Mouse (Mus musculus) CH12.LX (cell line): ENCODE data around the gene Spin1. TPM values are rescaled to one million over a fixed set of nuclear protein-coding genes. Genes with fewer than 3 reads are reported as not detected.
"Not testable (repeated sequence)": the region's sequence is repeated elsewhere in the genome, so short reads cannot be mapped to it uniquely, and the experiment has no call there.

Experiments
- DNase-seq: peaks from one replicate; pipeline ENCODE4 v3.0.0-alpha.2; 2013; ENCODE audit errors: extremely low read depth
- H3K27ac ChIP-seq: 2 replicates; pipeline ENCODE4 v1.5.1; 2012; ENCODE audit warnings: low read depth, mild to moderate bottlenecking, control low read depth, moderate library complexity; ENCODE audit not compliant: insufficient read depth
- H3K27me3 ChIP-seq: replicated peaks from 2 replicates; pipeline ENCODE3; 2012; ENCODE audit warnings: inconsistent platforms
- H3K36me3 ChIP-seq, 2 experiments: replicated peaks in 1 of 2; 2 replicates each; pipeline versions ENCODE3 to v1.6.1; 2012; ENCODE audit warnings: inconsistent platforms in 1 of 2, low read length in 1 of 2, mild to moderate bottlenecking in 1 of 2, mixed read lengths in 1 of 2, moderate library complexity in 1 of 2; ENCODE audit not compliant: control insufficient read depth in 1 of 2, insufficient read depth in 1 of 2
- H3K4me1 ChIP-seq, 2 experiments: 2 replicates each; pipeline ENCODE4 v1.6.1; 2012; ENCODE audit warnings: inconsistent platforms in 1 of 2, moderate library complexity in 1 of 2; ENCODE audit not compliant: insufficient read depth in 2 of 2, control insufficient read depth in 1 of 2
- H3K4me2 ChIP-seq: 2 replicates; pipeline ENCODE4 v1.6.1; 2012; ENCODE audit warnings: low read depth, mild to moderate bottlenecking, control low read depth; ENCODE audit not compliant: poor library complexity, insufficient read depth, severe bottlenecking
- H3K4me3 ChIP-seq, 3 experiments: fragments of 150-350 bp in 1 of 3; sonication (generic) in 1 of 3; replicated peaks in 1 of 3; 2 replicates each; pipeline versions ENCODE3 to v1.5.1; 2011 to 2012; ENCODE audit warnings: low read depth in 2 of 3, low read length in 2 of 3, mild to moderate bottlenecking in 2 of 3, moderate library complexity in 2 of 3, control low read depth in 1 of 3, improper control_type of control experiment in 1 of 3, inconsistent platforms in 1 of 3, mixed read lengths in 1 of 3; ENCODE audit not compliant: poor library complexity in 1 of 3
- H3K79me2 ChIP-seq: replicated peaks from 2 replicates; pipeline ENCODE4 v1.6.1; 2012; ENCODE audit warnings: mild to moderate bottlenecking, moderate library complexity; ENCODE audit not compliant: control insufficient read depth, poor library complexity, insufficient read depth, severe bottlenecking; ENCODE audit errors: extremely low read depth
- H3K9ac ChIP-seq: 2 replicates; pipeline ENCODE4 v1.6.1; 2012; ENCODE audit warnings: low read depth, mild to moderate bottlenecking, control low read depth, moderate library complexity; ENCODE audit not compliant: insufficient read depth
- H3K9me3 ChIP-seq: replicated peaks from 2 replicates; pipeline ENCODE3; 2012; ENCODE audit warnings: low read length, inconsistent platforms, mixed read lengths
- BHLHE40 ChIP-seq: IDR thresholded peaks from 2 replicates; pipeline ENCODE4 v1.6.1; 2011; ENCODE audit warnings: mild to moderate bottlenecking, low read depth, low read length, improper control_type of control experiment
- CHD1 ChIP-seq: IDR thresholded peaks from 2 replicates; pipeline ENCODE4 v1.6.1; 2012; ENCODE audit warnings: low read depth, low read length, improper control_type of control experiment, inconsistent platforms
- ETS1 ChIP-seq: conservative IDR thresholded peaks from 2 replicates; pipeline ENCODE4 v1.6.1; 2012; ENCODE audit warnings: low read depth, mild to moderate bottlenecking, inconsistent platforms, low read length, improper control_type of control experiment, moderate library complexity
- KAT2A ChIP-seq: IDR thresholded peaks from 2 replicates; pipeline ENCODE4 v1.6.1; 2012; ENCODE audit warnings: low read length, improper control_type of control experiment, inconsistent platforms; ENCODE audit not compliant: insufficient replicate concordance
- MAZ ChIP-seq: IDR thresholded peaks from 2 replicates; pipeline ENCODE4 v1.6.1; 2012; ENCODE audit warnings: low read depth, mild to moderate bottlenecking, inconsistent platforms, low read length, improper control_type of control experiment, moderate library complexity
- PAX5 ChIP-seq: IDR thresholded peaks from 2 replicates; pipeline ENCODE4 v1.6.1; 2012; ENCODE audit warnings: low read length, inconsistent platforms, mixed read lengths
- USF1 ChIP-seq: IDR thresholded peaks from 2 replicates; pipeline ENCODE4 v1.6.1; 2014; ENCODE audit warnings: low read depth, mild to moderate bottlenecking, inconsistent platforms, low read length, improper control_type of control experiment
- dilution Hi-C: fragments of 300-500 bp; cut with MboI; formaldehyde crosslinking; loops from 2 replicates; pipeline ENCODE4 v1.14.3; 2020; ENCODE audit warnings: low sequenced_read_pairs; ENCODE audit not compliant: extremely low pct_unique_long_range_greater_than_20kb, extremely low pct_ligation_motif_present
- in situ Hi-C: fragments of 300-500 bp; cut with MboI; formaldehyde crosslinking; loops from 3 replicates; pipeline ENCODE4 v1.14.3; 2019; ENCODE audit warnings: low sequenced_read_pairs, low pct_ligation_motif_present, low pct_unique_long_range_greater_than_20kb, mixed read lengths
- polyA plus RNA-seq: library from polyadenylated mRNA; unstranded; fragments of >175 nt; gene quantifications from 2 replicates; pipeline ENCODE4 v1.2.1, GENCODE M21; 2012; ENCODE audit warnings: low read depth; ENCODE audit not compliant: insufficient read length
- total RNA-seq, 2 experiments: library from RNA; depleted of rRNA; stranded (reverse); fragments of 300-350 nt in 1 of 2; fragments of >200 nt in 1 of 2; gene quantifications; 2 replicates each; pipeline ENCODE4 v1.2.3; 2012 to 2014

The Spin1 gene
- total and polyA plus RNA-seq, 3 experiments, result 15.2 to 37.8 (median 25.4) TPM

GRCm38 (mm10) chr13:51109517-51109916 lies 8.8 kb downstream of the Spin1 start:
- peaks cover 30% of the 10 kb centered on the region for H3K9me3 ChIP-seq
- no peak overlapping the region for H3K27ac ChIP-seq
- H3K4me2 ChIP-seq, result no peak overlapping the region
- no peak for DNase-seq
- peaks cover 2 to 67% of the 10 kb centered on the region in 2 experiments; a peak in 3 of 4 replicates for H3K4me1 ChIP-seq
- H3K36me3 ChIP-seq, result peaks cover 0 to 45% of the 10 kb centered on the region in 2 experiments
- dilution Hi-C loops (no loop called here), in situ Hi-C loops (no loop called here)
- no peaks in the 10 kb centered on the region for H3K27me3 ChIP-seq
- peaks cover 55% of the 10 kb centered on the region for H3K79me2 ChIP-seq
- no peak overlapping the region for H3K4me3 ChIP-seq
- TF ChIP-seq USF1, result no peak
- no peak for TF ChIP-seq KAT2A
- no peak for TF ChIP-seq ETS1
- TF ChIP-seq CHD1, result no peak
- TF ChIP-seq MAZ, result no peak
- no peak for TF ChIP-seq PAX5
- H3K9ac ChIP-seq, result no peak overlapping the region

- peaks cover 0 to 38% of the 10 kb centered on the region in 2 experiments for H3K36me3 ChIP-seq
- H3K4me3 ChIP-seq, H3K27ac ChIP-seq, DNase-seq, H3K27me3 ChIP-seq, dilution Hi-C loops, H3K4me2 ChIP-seq, H3K9ac ChIP-seq, in situ Hi-C loops: not testable (repeated sequence)
- H3K79me2 ChIP-seq, result peaks cover 57% of the 10 kb centered on the region
- H3K9me3 ChIP-seq, result peaks cover 15% of the 10 kb centered on the region
- H3K4me1 ChIP-seq, result peaks cover 2 to 75% of the 10 kb centered on the region in 2 experiments; a peak in 3 of 4 replicates
Measured at GRCm38 (mm10) chr13:51114398-51114797, 13.7 kb downstream of the Spin1 start.

GRCm38 (mm10) chr13:51115762-51116161 lies 15.1 kb downstream of the Spin1 start:
- Histone ChIP-seq H3K36me3 (peaks cover 0 to 27% of the 10 kb centered on the region in 2 experiments), H3K4me3 (no peak overlapping the region), H3K27me3 (no peaks in the 10 kb centered on the region), H3K9ac (no peak overlapping the region), H3K4me1 (peaks cover 0 to 80% of the 10 kb centered on the region in 2 experiments; a peak in 3 of 4 replicates), H3K4me2 (no peak overlapping the region), H3K27ac (no peak overlapping the region), H3K79me2 (peaks cover 61% of the 10 kb centered on the region), H3K9me3 (peaks cover 7% of the 10 kb centered on the region)
- peak; percentile 29 for DNase-seq
- dilution Hi-C loops (no loop called here), in situ Hi-C loops (no loop called here)
- TF ChIP-seq BHLHE40, result peak; percentile 53
- no peak for TF ChIP-seq USF1
